Comparison of ENCODE assay signal across 21 mouse cellular contexts in the genomic region with DNA sequence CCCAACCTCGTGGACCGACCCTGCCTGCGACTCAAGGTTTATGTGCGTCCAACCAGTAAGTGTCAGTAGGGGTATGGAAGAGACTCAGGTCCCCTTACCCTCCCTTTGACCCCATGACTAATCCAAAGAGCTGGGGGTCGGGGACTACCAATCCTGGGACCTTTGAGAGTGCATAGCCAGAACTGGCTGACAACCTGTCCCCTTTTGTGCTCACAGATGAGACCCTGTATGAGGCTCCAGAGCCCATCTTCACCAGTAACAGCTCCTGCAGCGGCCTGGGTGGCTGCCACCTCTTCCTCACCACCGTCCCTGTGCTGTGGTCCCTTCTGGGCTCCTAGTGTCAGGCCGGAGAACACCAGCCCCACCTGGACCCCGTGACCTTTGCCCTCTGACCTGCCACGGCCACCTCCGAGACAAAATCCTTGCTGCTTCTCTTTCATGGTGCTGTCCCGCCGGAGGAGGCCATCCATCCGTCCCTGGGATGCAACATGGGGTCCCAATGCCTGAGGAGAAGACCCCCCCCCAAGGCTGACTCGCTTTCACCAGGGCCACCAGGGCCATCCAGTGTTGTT. TPM values are rescaled to one million over a fixed set of nuclear protein-coding genes. Genes with fewer than 3 reads are reported as not detected.
A peak's percentile ranks its signal among the peaks of the same experiment; 100 is the strongest.
DNase-seq lines count a peak whose midpoint lies in the region; ATAC-seq lines count a peak whose summit lies in the region.
"Had no signal": no experiment of that assay in that cellular context is flagged by ENCODE, and none has a peak within 500 bp of the region (broad histone marks: within the 10 kb centered on the region; RNA-seq: fewer than 3 reads in every experiment).

No protein-coding gene starts in this region.

- H3K9ac ChIP-seq in forebrain, embryonic 16.5 days (replicated peaks; ENCODE audit: low read depth, low read length): peak overlapping the region; percentile 1; the same call in 1 of the 2 replicates
- no peak overlapping the region; the same call in 1 of the 2 replicates for H3K9ac ChIP-seq in forebrain, embryonic 14.5 days (ENCODE audit: low read length)
- H3K9ac ChIP-seq in midbrain, embryonic 11.5 days (ENCODE audit: low read length): peak overlapping the region; percentile 31
- H3K9ac ChIP-seq in midbrain, embryonic 16.5 days (ENCODE audit: low read depth, low read length): 0 out of 2 replicates have a peak overlapping the region, but pooled peaks have one; percentile 6

- ATAC-seq in forebrain, embryonic 16.5 days: no peak
- no peak for ATAC-seq in forebrain, embryonic 14.5 days
- no peak for ATAC-seq in midbrain, embryonic 11.5 days (ENCODE audit: low FRiP score)
- ATAC-seq in midbrain, embryonic 16.5 days: no peak
- ATAC-seq: intestine, embryonic 16.5 days had no signal

- WGBS in forebrain, embryonic 16.5 days: 70% methylated on average over 15 of the region's 15 CpGs
- 73% methylated on average over 15 of the region's 15 CpGs for WGBS in forebrain, embryonic 14.5 days
- 50% methylated on average over 15 of the region's 15 CpGs for WGBS in midbrain, embryonic 10.5 days
- WGBS in midbrain, embryonic 11.5 days: 30% methylated on average over 15 of the region's 15 CpGs
- WGBS in midbrain, embryonic 16.5 days: 49% methylated on average over 15 of the region's 15 CpGs

- H3K36me3 ChIP-seq in forebrain, embryonic 16.5 days (ENCODE audit: control insufficient read depth, insufficient read depth): peaks cover 20% of the 10 kb centered on the region
- peaks cover 32% of the 10 kb centered on the region for H3K36me3 ChIP-seq in forebrain, embryonic 14.5 days (ENCODE audit: control insufficient read depth, insufficient read depth, low read length)
- peaks cover 52% of the 10 kb centered on the region for H3K36me3 ChIP-seq in midbrain, embryonic 10.5 days
- 0 out of 2 replicates have a peak, but pooled peaks cover 3% of the 10 kb centered on the region for H3K36me3 ChIP-seq in midbrain, embryonic 11.5 days (ENCODE audit: control insufficient read depth, insufficient read depth, low read length)
- peaks cover 14% of the 10 kb centered on the region for H3K36me3 ChIP-seq in midbrain, embryonic 16.5 days (ENCODE audit: control insufficient read depth, insufficient read depth, low read length)

- H3K27ac ChIP-seq in forebrain, embryonic 16.5 days (ENCODE audit: low read length): no peak overlapping the region
- H3K27ac ChIP-seq in forebrain, embryonic 14.5 days (ENCODE audit: low read depth, low read length): no peak overlapping the region
- peak overlapping the region; percentile 96 for H3K27ac ChIP-seq in midbrain, embryonic 10.5 days (replicated peaks)
- peak overlapping the region; percentile 51; the same call in 1 of the 2 replicates for H3K27ac ChIP-seq in midbrain, embryonic 11.5 days (ENCODE audit: low read depth, low read length)
- peak overlapping the region; percentile 70 for H3K27ac ChIP-seq in midbrain, embryonic 16.5 days (ENCODE audit: low read length)
- H3K27ac ChIP-seq: hindbrain, embryonic 13.5 days; kidney, postnatal 0 days had no signal

- no peak overlapping the region for H3K4me2 ChIP-seq in forebrain, embryonic 16.5 days (ENCODE audit: low read length)
- no peak overlapping the region for H3K4me2 ChIP-seq in forebrain, embryonic 14.5 days (ENCODE audit: low read length)
- H3K4me2 ChIP-seq in midbrain, embryonic 11.5 days: peak overlapping the region; percentile 58
- no peak overlapping the region for H3K4me2 ChIP-seq in midbrain, embryonic 16.5 days (ENCODE audit: low read length)
- H3K4me2 ChIP-seq: heart, embryonic 11.5 days; hindbrain, embryonic 13.5 days had no signal

- H3K9me3 ChIP-seq in forebrain, embryonic 16.5 days (ENCODE audit: control insufficient read depth, low read length): no peaks in the 10 kb centered on the region
- H3K9me3 ChIP-seq in forebrain, embryonic 14.5 days (replicated peaks; ENCODE audit: control insufficient read depth, low read length): no peaks in the 10 kb centered on the region
- no peaks in the 10 kb centered on the region for H3K9me3 ChIP-seq in midbrain, embryonic 10.5 days (replicated peaks)
- H3K9me3 ChIP-seq in midbrain, embryonic 11.5 days (ENCODE audit: control insufficient read depth, low read length): no peaks in the 10 kb centered on the region
- no peaks in the 10 kb centered on the region for H3K9me3 ChIP-seq in midbrain, embryonic 16.5 days (replicated peaks; ENCODE audit: control insufficient read depth, low read length, poor library complexity, severe bottlenecking)
- H3K9me3 ChIP-seq: hindbrain, embryonic 13.5 days had no signal

- no peaks in the 10 kb centered on the region for H3K27me3 ChIP-seq in forebrain, embryonic 16.5 days (replicated peaks; ENCODE audit: control insufficient read depth, insufficient read depth, low read length)
- no peaks in the 10 kb centered on the region for H3K27me3 ChIP-seq in forebrain, embryonic 14.5 days (replicated peaks; ENCODE audit: control insufficient read depth, insufficient read depth, low read length)
- peaks cover 90% of the 10 kb centered on the region for H3K27me3 ChIP-seq in midbrain, embryonic 10.5 days (ENCODE audit: low read depth, poor library complexity, severe bottlenecking)
- peaks cover 10% of the 10 kb centered on the region for H3K27me3 ChIP-seq in midbrain, embryonic 11.5 days (ENCODE audit: control insufficient read depth, insufficient read depth, low read length)
- H3K27me3 ChIP-seq in midbrain, embryonic 16.5 days (ENCODE audit: control insufficient read depth, insufficient read depth, low read depth, low read length): no peaks in the 10 kb centered on the region

- peaks cover 22% of the 10 kb centered on the region for H3K4me1 ChIP-seq in forebrain, embryonic 16.5 days (replicated peaks; ENCODE audit: control insufficient read depth, insufficient read depth, low read length)
- H3K4me1 ChIP-seq in forebrain, embryonic 14.5 days (ENCODE audit: control insufficient read depth, insufficient read depth, low read length): peaks cover 9% of the 10 kb centered on the region
- peaks cover 96% of the 10 kb centered on the region for H3K4me1 ChIP-seq in midbrain, embryonic 10.5 days
- peaks cover 47% of the 10 kb centered on the region for H3K4me1 ChIP-seq in midbrain, embryonic 11.5 days (ENCODE audit: control insufficient read depth, insufficient read depth, low read length)
- H3K4me1 ChIP-seq in midbrain, embryonic 16.5 days (ENCODE audit: control insufficient read depth, insufficient read depth, low read length): peaks cover 13% of the 10 kb centered on the region

- no peak overlapping the region for H3K4me3 ChIP-seq in forebrain, embryonic 16.5 days (replicated peaks; ENCODE audit: low read length)
- H3K4me3 ChIP-seq in forebrain, embryonic 14.5 days (ENCODE audit: low read depth, low read length): no peak overlapping the region
- peak overlapping the region; percentile 96 for H3K4me3 ChIP-seq in midbrain, embryonic 10.5 days
- no peak overlapping the region for H3K4me3 ChIP-seq in midbrain, embryonic 11.5 days (ENCODE audit: low read depth, low read length)
- no peak overlapping the region for H3K4me3 ChIP-seq in midbrain, embryonic 16.5 days (ENCODE audit: low read depth, low read length)
- H3K4me3 ChIP-seq: erythroblast, embryonic 14.5 days; hindbrain, embryonic 13.5 days had no signal

- no peak for DNase-seq in forebrain, embryonic 14.5 days (ENCODE audit: low spot score)
- no peak for DNase-seq in midbrain, embryonic 10.5 days (ENCODE audit: low spot score)
- peak; percentile 92 for DNase-seq in midbrain, embryonic 11.5 days (ENCODE audit: low spot score, missing footprints)
- no peak for DNase-seq in layer of hippocampus, postnatal 36 days
- DNase-seq: adrenal gland, postnatal 25 days; B cell, adult 2 months; cerebellum, adult 11-12 months; cerebellum, postnatal 14 days; gastrocnemius, postnatal 25 days; heart, adult 18-20 months; heart, postnatal 36 days; kidney, adult 8-10 months; kidney, postnatal 4 days; lung, postnatal 36 days had no signal

RNA-seq across cellular contexts. Expression of a gene that starts 9.3 kb away (rescaled TPM):
- polyA plus RNA-seq in forebrain, embryonic 16.5 days (2015; fragmentation: Nextera tagmentation; extraction: Ambion mirVana): 24.8 and 25.4 TPM in 2 replicates
- 14.5 and 20.6 TPM in 2 replicates for polyA plus RNA-seq in forebrain, embryonic 14.5 days (2014; fragmentation: Nextera tagmentation; extraction: Ambion mirVana)
- polyA plus RNA-seq in midbrain, embryonic 10.5 days (2016; fragmentation: Nextera tagmentation; extraction: Ambion mirVana): 56.6 and 64.5 TPM in 2 replicates
- 78.1 and 91.7 TPM in 2 replicates for polyA plus RNA-seq in midbrain, embryonic 11.5 days (2014; fragmentation: Nextera tagmentation; extraction: Ambion mirVana)
- 37.3 and 43.3 TPM in 2 replicates for polyA plus RNA-seq in midbrain, embryonic 16.5 days (2015; fragmentation: Nextera tagmentation; extraction: Ambion mirVana)
- total RNA-seq in layer of hippocampus, postnatal 36 days (2021): 1 to 10 TPM; 9.0 to 9.6 TPM

RNA-seq across cellular contexts. Expression of a gene that starts 15.8 kb away (rescaled TPM):
- polyA plus RNA-seq in forebrain, embryonic 16.5 days (2015; fragmentation: Nextera tagmentation; extraction: Ambion mirVana): 8.5 and 10.6 TPM in 2 replicates
- polyA plus RNA-seq in forebrain, embryonic 14.5 days (2014; fragmentation: Nextera tagmentation; extraction: Ambion mirVana): 7.2 and 9.0 TPM in 2 replicates
- polyA plus RNA-seq in midbrain, embryonic 10.5 days (2016; fragmentation: Nextera tagmentation; extraction: Ambion mirVana): 10.6 and 11.2 TPM in 2 replicates
- polyA plus RNA-seq in midbrain, embryonic 11.5 days (2014; fragmentation: Nextera tagmentation; extraction: Ambion mirVana): 8.0 and 8.7 TPM in 2 replicates
- 11.0 and 11.4 TPM in 2 replicates for polyA plus RNA-seq in midbrain, embryonic 16.5 days (2015; fragmentation: Nextera tagmentation; extraction: Ambion mirVana)
- total RNA-seq in layer of hippocampus, postnatal 36 days (2021): 1 to 10 TPM; 6.4 to 6.9 TPM

RNA-seq across cellular contexts. Expression of a gene that starts 22.8 kb away (rescaled TPM):
- polyA plus RNA-seq in forebrain, embryonic 16.5 days (2015; fragmentation: Nextera tagmentation; extraction: Ambion mirVana): 318 and 335 TPM in 2 replicates
- polyA plus RNA-seq in forebrain, embryonic 14.5 days (2014; fragmentation: Nextera tagmentation; extraction: Ambion mirVana): 239 and 266 TPM in 2 replicates
- polyA plus RNA-seq in midbrain, embryonic 10.5 days (2016; fragmentation: Nextera tagmentation; extraction: Ambion mirVana): 91.8 and 135 TPM in 2 replicates
- 81.5 and 87.1 TPM in 2 replicates for polyA plus RNA-seq in midbrain, embryonic 11.5 days (2014; fragmentation: Nextera tagmentation; extraction: Ambion mirVana)
- polyA plus RNA-seq in midbrain, embryonic 16.5 days (2015; fragmentation: Nextera tagmentation; extraction: Ambion mirVana): 380 and 398 TPM in 2 replicates
- total RNA-seq in layer of hippocampus, postnatal 36 days (2021): 10 to 100 TPM; 58.5 to 63.4 TPM

RNA-seq across cellular contexts. Expression of a gene that starts 37.7 kb away (rescaled TPM):
- polyA plus RNA-seq in forebrain, embryonic 16.5 days (2015; fragmentation: Nextera tagmentation; extraction: Ambion mirVana): 49.0 and 55.4 TPM in 2 replicates
- 39.6 and 42.4 TPM in 2 replicates for polyA plus RNA-seq in forebrain, embryonic 14.5 days (2014; fragmentation: Nextera tagmentation; extraction: Ambion mirVana)
- polyA plus RNA-seq in midbrain, embryonic 10.5 days (2016; fragmentation: Nextera tagmentation; extraction: Ambion mirVana): 154 and 166 TPM in 2 replicates
- polyA plus RNA-seq in midbrain, embryonic 11.5 days (2014; fragmentation: Nextera tagmentation; extraction: Ambion mirVana): 134 and 142 TPM in 2 replicates
- polyA plus RNA-seq in midbrain, embryonic 16.5 days (2015; fragmentation: Nextera tagmentation; extraction: Ambion mirVana): 47.8 and 51.1 TPM in 2 replicates
- 10 to 100 TPM; 35.6 to 39.6 TPM for total RNA-seq in layer of hippocampus, postnatal 36 days (2021)

RNA-seq across cellular contexts. Expression of a gene that starts 40.5 kb away (rescaled TPM):
- polyA plus RNA-seq in forebrain, embryonic 16.5 days (2015; fragmentation: Nextera tagmentation; extraction: Ambion mirVana): 26.5 and 30.9 TPM in 2 replicates
- polyA plus RNA-seq in forebrain, embryonic 14.5 days (2014; fragmentation: Nextera tagmentation; extraction: Ambion mirVana): 67.0 and 73.6 TPM in 2 replicates
- 17.8 and 19.7 TPM in 2 replicates for polyA plus RNA-seq in midbrain, embryonic 10.5 days (2016; fragmentation: Nextera tagmentation; extraction: Ambion mirVana)
- 66.0 and 71.3 TPM in 2 replicates for polyA plus RNA-seq in midbrain, embryonic 11.5 days (2014; fragmentation: Nextera tagmentation; extraction: Ambion mirVana)
- polyA plus RNA-seq in midbrain, embryonic 16.5 days (2015; fragmentation: Nextera tagmentation; extraction: Ambion mirVana): 15.5 and 21.1 TPM in 2 replicates
- 10 to 100 TPM; 58.9 to 62.6 TPM for total RNA-seq in layer of hippocampus, postnatal 36 days (2021)

Comparison
In these comparisons a context has a peak if more than half of its experiments do, and no peak if none do; other contexts are left out.
1. H3K27ac ChIP-seq: peak in midbrain, embryonic 10.5 days (single experiment), midbrain, embryonic 11.5 days (single experiment) and midbrain, embryonic 16.5 days (single experiment); none in forebrain, embryonic 16.5 days (single experiment) and forebrain, embryonic 14.5 days (single experiment).